Mouse (Mus musculus) heart, postnatal 36 days (tissue): ENCODE measurements at regions not wholly inside any gene's neighbourhood (a gene's known extent, or its start where the extent isn't known, plus 50 kb on each side); places are given as distances from the start of the nearest gene placed in this dataset.

ENCODE experiments used
- DNase-seq, 2 experiments: peaks; one replicate each; pipeline ENCODE4 v3.0.0; 2021 to 2022
- intact Hi-C: fragments of 180-260 bp; cut with DNase I; formaldehyde crosslinking; loops from one replicate; pipeline ENCODE4 v1.15.1; 2025

DNA sequence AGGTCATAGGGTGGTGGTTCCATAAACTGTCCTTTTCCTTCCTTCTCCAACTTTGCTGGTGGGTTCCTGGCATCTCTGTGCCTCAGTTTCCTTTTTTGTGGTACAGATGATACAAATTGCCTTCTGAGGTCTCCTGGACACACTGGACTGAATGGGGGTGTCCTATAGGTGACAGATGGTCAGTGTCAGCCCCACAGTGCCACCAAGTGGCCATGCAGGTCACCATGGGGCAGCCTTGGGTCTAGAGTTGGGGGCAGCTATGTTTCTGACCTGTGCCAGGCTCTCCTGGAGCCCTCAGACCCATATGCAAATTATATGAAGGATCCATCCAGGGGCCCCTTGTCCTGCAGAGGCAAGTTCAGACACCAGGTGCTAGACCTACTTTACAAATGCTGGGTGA lies 50.8 kb upstream of the Gm26897 start:
- DNase-seq = peak; percentile 55 to 68
- intact Hi-C loops = loop anchor here (1.0 to 5.0 kb wide), 3 partner anchors 269 to 469 kb away; no protein-coding TSS in a partner anchor
